Mouse (Mus musculus) ES-Bruce4 (cell line): Measurements from ENCODE around the gene Mid1.

Source experiments
- CTCF ChIP-seq: IDR thresholded peaks from one replicate; pipeline ENCODE4 v1.8.1; 2011; ENCODE audit warnings: low read depth, low read length
- EP300 ChIP-seq: IDR thresholded peaks from 2 replicates; pipeline ENCODE4 v1.6.1; 2011; ENCODE audit warnings: low read depth, low read length; ENCODE audit not compliant: insufficient read depth
- POLR2A ChIP-seq: IDR thresholded peaks from one replicate; pipeline ENCODE4 v1.8.1; 2011; ENCODE audit warnings: low read length; ENCODE audit not compliant: insufficient read depth

DNA sequence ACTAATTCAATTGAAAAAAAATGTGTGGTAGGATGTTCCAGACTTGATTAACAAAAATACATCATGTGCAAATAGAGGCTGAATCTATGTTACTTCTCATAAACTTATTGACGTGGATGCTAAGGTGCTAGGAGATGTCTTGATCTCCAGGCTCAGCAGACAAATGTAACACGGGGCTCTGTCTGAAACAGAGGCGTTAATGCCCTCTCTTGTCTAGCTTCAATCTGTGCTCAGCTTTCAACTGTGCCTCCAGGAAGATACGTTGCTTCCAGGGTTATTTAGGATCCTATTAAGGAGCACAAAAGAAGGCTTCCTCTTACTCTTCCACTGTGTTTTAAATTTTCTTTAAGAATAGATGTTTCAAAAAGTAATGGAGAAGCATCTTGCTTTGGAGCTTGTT, 115.2 kb downstream of the Mid1 start:
- TF ChIP-seq CTCF (no peak), POLR2A (no peak), EP300 (no peak)
